Mouse (Mus musculus): Measurements from ENCODE around the gene Slc26a10. TPM values are rescaled to one million over a fixed set of nuclear protein-coding genes. Genes with fewer than 3 reads are reported as not detected.

The Slc26a10 gene
- 1 to 10 TPM; 3.3 to 6.5 TPM for total RNA-seq (2021)
- long read RNA-seq, experiment 1 = 0 reads
- long read RNA-seq, experiment 2, partial matches to known transcripts = 1 of 4 reads
- long read RNA-seq, experiment 2, other reads (novel, unspliced or antisense) = 3 of 4 reads

GRCm38 (mm10) chr10:127179871-127180694 lies at the start of gene Slc26a10:
Gene Slc26a10 (minus strand): TSS chr10:127180645.
- DNase-seq = no peak

GRCm38 (mm10) chr10:127228897-127229296 lies 48.5 kb upstream of the Slc26a10 start:
- no peak for DNase-seq

GRCm38 (mm10) chr10:127227163-127227562 lies 46.7 kb upstream of the Slc26a10 start:
- DNase-seq = no peak

GRCm38 (mm10) chr10:127226318-127226895 lies 46.0 kb upstream of the Slc26a10 start:
- no peak for DNase-seq

- DNase-seq = no peak
Measured at GRCm38 (mm10) chr10:127225732-127226131, 45.3 kb upstream of the Slc26a10 start.

GRCm38 (mm10) chr10:127225213-127225612 lies 44.8 kb upstream of the Slc26a10 start:
- no peak for DNase-seq

GRCm38 (mm10) chr10:127218339-127218738 lies 37.9 kb upstream of the Slc26a10 start:
- DNase-seq = no peak

GRCm38 (mm10) chr10:127217177-127217576 lies 36.7 kb upstream of the Slc26a10 start:
- no peak for DNase-seq

- DNase-seq = no peak
Measured at GRCm38 (mm10) chr10:127216456-127216855, 36.0 kb upstream of the Slc26a10 start.

- DNase-seq = no peak
Measured at GRCm38 (mm10) chr10:127214422-127214803, 34.0 kb upstream of the Slc26a10 start.

- no peak for DNase-seq
Measured at GRCm38 (mm10) chr10:127213704-127214421, 33.4 kb upstream of the Slc26a10 start.

GRCm38 (mm10) chr10:127213272-127213671 lies 32.8 kb upstream of the Slc26a10 start:
- DNase-seq = no peak

GRCm38 (mm10) chr10:127211414-127211854 lies 31.0 kb upstream of the Slc26a10 start, which contains the start of gene Pip4k2c:
Gene Pip4k2c (minus strand): TSS chr10:127211585.
- DNase-seq = peak; percentile 92

GRCm38 (mm10) chr10:127210961-127211405 lies 30.5 kb upstream of the Slc26a10 start:
- DNase-seq = no peak

GRCm38 (mm10) chr10:127209928-127210570 lies 29.6 kb upstream of the Slc26a10 start:
- no peak for DNase-seq

GRCm38 (mm10) chr10:127208921-127209320 lies 28.5 kb upstream of the Slc26a10 start:
- DNase-seq = no peak

- no peak for DNase-seq
Measured at GRCm38 (mm10) chr10:127205373-127205772, 24.9 kb upstream of the Slc26a10 start.

GRCm38 (mm10) chr10:127204589-127204988 lies 24.1 kb upstream of the Slc26a10 start:
- no peak for DNase-seq

GRCm38 (mm10) chr10:127203106-127203505 lies 22.7 kb upstream of the Slc26a10 start:
- DNase-seq = no peak

- no peak for DNase-seq
Measured at GRCm38 (mm10) chr10:127200279-127200678, 19.8 kb upstream of the Slc26a10 start.

- no peak for DNase-seq
Measured at GRCm38 (mm10) chr10:127199474-127199873, 19.0 kb upstream of the Slc26a10 start.

GRCm38 (mm10) chr10:127199068-127199467 lies 18.6 kb upstream of the Slc26a10 start:
- DNase-seq = no peak

Measured in gastrocnemius, postnatal 25 days (tissue).